Mouse (Mus musculus): ENCODE measurements around the gene Tifa. TPM values are rescaled to one million over a fixed set of nuclear protein-coding genes. Genes with fewer than 3 reads are reported as not detected.

Tifa gene
- polyA plus RNA-seq, 2 experiments from 2014 or later = 0.38 TPM; not detected in 1

DNA sequence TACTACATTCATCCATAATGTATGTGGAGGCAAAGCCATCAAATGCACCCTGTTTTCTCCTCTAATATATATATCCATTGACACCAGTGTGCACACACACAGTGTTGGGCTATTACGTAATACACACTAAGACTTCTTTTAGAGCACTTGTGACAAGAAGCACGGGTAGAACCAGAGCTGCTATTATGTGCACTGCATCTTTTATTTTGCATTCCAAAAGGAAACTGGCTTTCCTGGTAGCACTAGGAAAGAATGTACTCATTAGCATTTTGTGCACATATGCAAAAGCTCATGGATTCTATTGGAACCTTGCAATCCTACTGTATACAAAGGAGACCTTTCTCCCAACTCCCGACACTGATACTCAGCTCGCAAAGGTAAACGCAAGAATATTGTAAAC, 79.3 kb downstream of the Tifa start:
- ATAC-seq = no peak

GRCm38 (mm10) chr3:127871575-127871974, 82.0 kb downstream of the Tifa start:
- peak; percentile 33 for ATAC-seq

GRCm38 (mm10) chr3:127874254-127874883, 84.8 kb downstream of the Tifa start:
- no peak for ATAC-seq

DNA sequence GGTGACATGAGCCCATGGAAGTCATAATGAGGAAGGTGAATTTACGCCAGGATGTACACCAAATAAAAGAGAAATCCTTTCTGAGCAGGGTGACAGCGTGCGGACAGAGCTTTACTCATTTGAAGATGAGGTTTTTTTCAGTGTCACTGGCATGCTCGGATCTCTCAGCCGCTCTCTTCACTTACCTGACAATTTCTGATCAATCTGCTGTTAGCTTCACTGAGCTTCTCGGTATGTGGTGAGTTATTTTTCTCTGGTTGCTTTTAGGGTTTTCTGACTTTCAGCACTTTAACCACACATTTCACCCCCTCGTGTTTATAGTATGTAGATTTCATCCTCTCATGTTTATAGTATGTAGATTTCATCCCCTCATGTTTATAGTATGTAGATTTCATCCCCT, 85.5 kb downstream of the Tifa start:
- ATAC-seq = peak; percentile 42

DNA sequence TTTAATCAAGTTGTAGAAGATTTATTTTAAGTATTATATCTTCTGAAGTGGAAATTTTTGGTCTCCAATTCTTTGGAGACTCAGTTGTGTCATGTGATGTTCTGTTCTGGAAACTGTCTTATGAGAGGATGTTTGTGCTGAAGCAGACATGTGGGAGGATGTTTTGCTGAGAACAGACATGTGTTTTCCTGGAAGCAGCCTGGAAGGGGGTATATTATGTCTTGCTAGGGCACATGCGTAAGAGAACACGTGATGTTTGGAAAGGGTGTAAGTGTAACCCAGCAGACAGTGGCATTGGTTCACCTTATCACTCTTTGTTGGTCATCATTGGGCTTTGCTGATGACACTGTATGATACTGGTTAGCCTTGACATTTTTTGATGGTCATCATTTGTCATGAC, 85.9 kb downstream of the Tifa start:
- ATAC-seq = peak; percentile 66

- ATAC-seq = no peak
Measured at GRCm38 (mm10) chr3:127879968-127880367, 90.4 kb downstream of the Tifa start.

DNA sequence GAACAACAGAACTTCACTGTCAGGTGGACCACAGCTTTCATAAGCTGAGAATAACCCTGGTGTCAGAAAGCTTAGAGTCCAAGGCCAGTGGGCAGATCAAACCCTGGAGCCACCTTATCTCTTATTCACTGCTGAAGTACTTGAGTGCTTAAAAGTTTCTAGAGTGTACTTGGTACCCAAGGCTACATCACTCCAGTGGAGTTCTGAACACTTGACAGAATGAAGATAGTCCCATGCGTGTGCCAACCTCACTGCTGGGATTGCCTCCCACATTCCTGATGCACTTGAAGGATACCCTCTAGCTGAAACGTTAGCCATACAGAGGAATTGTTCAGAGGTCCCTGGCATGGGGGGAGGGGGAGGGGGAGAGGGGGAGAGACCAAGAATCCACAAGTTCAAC, 92.1 kb downstream of the Tifa start:
- no peak for ATAC-seq

Other genes with a start within 250 kb of the Tifa start
- gene Larp7, start 236.5 kb upstream of the Tifa start, polyA plus RNA-seq (2017; shearing (Covaris generic)) = 10 to 100 TPM; 60.5 to 63.4 TPM
- gene Zgrf1, start 236.3 kb upstream of the Tifa start, polyA plus RNA-seq (2017; shearing (Covaris generic)) = 1 to 10 TPM; 3.7 to 6.0 TPM
- gene Neurog2, start 156.7 kb upstream of the Tifa start, polyA plus RNA-seq (2017; shearing (Covaris generic)) = not detected
- 1 to 10 TPM in 1 of 2 experiments, under 1 TPM in 1; 0.70 to 1.9 TPM for gene Alpk1, start 9.3 kb upstream of the Tifa start, polyA plus RNA-seq (2017; shearing (Covaris generic))
- gene Ap1ar, start 47.7 kb downstream of the Tifa start, polyA plus RNA-seq (2017; shearing (Covaris generic)) = 10 to 100 TPM; 22.0 to 42.2 TPM
- gene Fam241a, start 106.5 kb downstream of the Tifa start, polyA plus RNA-seq (2017; shearing (Covaris generic)) = 1 to 10 TPM; 6.3 to 7.5 TPM

Data from CD4-positive, CD25-positive, alpha-beta regulatory T cell, adult 4 months (primary cell).